Mouse (Mus musculus) kidney, adult 18-20 months (tissue): ENCODE measurements around the gene Polr3e.
"Not testable (repeated sequence)": the region's sequence is repeated elsewhere in the genome, so short reads cannot be mapped to it uniquely, and the experiment has no call there.

Source experiments
- DNase-seq: peaks from one replicate; pipeline ENCODE4 v3.0.0; 2021

The Polr3e gene

DNA sequence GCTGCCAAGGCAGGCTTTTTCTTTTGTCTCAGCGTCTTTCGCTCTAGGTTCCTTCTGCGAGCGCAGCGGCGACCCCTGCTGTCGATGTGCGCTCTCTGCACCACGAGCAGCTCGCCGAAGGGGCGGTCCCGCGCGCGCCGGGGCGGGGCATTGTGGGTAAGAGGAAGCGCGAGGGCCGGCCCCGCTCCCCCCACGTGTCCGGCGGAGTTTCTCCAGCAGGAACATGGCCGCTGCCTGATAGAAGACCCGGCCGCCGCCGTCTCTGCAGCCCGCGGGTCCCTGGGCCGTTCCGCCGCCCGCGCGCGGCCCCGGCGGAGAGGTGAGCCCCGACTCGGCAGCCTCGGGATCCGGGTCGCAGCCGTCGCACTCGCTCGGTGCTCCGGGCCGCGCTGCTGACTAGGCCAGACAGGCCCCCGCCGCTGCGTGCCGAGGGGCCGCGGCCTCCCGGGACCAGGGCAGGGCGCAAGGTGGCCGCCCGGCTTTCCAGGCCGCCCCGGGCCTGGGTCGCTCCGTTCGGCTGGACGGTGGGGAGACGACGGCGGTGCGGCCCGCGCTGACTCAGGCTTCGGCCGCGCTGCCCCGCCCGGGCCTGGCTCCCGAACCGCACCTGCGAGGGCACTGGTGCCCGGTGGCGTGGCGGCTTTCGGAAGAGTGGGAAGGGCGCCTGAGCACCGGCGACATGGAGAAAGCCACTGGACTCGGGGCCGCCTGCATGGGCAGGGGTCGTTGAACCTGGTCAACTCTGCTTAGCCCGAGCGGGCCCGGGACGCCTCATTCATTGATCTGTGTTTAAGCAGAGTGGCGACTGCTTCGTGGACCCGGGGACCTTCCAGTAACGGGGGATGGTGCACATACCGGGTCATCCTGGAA lies at the start of gene Polr3e:
Gene Polr3e (plus strand): TSS at position 153 of the 870 bp plus-strand sequence.
- DNase-seq, result peak; percentile 100

DNA sequence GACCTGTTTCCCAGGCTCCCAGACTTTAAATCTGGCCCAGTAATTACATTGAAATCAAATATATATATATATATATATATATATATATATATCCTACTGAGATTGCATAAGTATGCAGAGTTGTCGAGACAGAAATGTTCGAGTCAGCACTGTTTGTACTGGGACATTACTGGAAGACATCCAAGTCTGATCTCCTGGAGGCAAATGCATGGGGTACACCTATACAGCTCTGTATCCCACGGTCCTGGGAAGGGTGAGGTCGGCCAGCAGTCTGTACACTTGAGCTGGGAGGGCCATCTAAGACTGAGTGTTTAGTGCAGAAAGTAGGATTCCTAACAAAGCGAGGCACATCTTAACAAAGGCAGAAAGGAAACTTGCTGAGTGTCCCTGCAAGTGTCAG lies 47.7 kb upstream of the Polr3e start:
- no peak for DNase-seq

GRCm38 (mm10) chr7:120870431-120871008 lies 47.0 kb upstream of the Polr3e start:
- DNase-seq, result no peak

DNA sequence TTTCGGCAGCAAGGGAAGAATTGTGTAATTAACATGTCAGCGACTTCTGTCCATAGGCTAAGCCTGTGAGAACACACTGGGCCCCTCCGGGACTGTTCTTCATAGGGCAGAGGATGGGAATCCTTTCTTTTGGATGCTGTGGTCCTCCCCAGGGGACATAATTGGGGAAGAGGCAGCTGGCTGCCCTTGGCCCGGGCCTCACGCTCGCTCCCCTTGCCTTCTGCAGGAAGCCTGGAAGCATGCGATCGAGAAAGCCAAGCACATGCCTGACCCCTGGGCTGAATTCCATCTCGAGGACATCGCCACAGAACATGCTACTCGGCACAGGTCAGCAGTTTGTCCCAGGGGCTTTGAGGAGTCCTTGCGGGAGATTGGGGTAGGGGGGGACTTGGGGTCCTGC lies 44.5 kb upstream of the Polr3e start:
- peak; percentile 9 for DNase-seq

DNA sequence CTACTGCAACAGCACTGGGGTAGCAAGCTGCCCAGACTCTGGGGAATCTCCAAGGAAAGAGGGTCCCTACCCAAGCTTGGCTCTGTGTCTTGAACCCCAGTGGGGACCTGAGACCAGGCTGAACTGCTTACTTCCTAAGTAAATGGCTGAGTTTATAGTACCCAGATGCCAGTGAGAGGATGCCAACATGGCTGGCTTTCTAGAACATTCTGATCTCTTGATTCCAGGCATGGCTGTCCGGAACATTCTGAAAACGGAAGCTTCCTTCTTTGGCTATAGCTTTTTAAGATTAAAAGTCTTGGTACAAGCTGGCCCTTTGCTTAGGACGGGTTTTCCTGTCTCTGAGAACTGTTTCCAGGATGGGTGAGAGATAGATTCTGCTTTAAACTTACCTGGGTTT lies 43.5 kb upstream of the Polr3e start:
- no peak for DNase-seq

DNA sequence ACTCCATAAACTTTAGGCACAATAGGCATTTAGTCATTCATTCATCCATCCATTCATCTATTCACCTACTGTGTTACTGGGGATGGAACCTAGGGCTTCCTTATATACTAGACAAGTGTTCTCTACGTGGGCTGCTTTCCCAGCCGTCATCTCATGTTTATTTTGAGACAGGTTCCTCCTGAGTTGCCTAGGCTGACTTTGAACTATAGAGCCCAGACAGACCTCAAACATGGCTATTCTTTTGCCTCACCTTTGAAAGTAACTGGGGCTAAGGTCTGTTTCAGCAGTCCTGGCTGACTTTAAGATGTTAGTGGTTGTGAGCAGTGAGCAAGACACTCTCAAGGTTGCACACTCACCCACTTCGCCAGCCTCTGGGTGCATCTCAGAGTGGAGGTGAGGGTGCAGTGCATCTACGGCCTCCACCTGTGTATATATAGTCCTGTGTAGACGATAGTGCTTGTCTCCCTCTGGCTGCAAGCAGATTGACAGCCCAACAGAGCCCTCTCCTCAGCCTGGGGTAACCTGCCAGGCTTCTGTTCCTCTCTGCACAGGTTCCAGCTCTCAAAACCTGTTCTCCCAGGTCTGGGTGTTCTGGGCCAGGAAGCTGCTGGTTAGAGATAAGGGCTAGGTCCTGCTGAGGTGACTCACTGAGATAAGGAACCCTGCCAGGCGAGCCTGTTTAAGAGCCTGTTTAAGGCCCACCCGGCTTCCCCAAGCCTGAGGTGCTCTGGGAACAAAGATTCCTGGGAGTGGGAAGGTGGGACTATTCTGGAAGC lies 42.6 kb upstream of the Polr3e start:
- no peak for DNase-seq

DNA sequence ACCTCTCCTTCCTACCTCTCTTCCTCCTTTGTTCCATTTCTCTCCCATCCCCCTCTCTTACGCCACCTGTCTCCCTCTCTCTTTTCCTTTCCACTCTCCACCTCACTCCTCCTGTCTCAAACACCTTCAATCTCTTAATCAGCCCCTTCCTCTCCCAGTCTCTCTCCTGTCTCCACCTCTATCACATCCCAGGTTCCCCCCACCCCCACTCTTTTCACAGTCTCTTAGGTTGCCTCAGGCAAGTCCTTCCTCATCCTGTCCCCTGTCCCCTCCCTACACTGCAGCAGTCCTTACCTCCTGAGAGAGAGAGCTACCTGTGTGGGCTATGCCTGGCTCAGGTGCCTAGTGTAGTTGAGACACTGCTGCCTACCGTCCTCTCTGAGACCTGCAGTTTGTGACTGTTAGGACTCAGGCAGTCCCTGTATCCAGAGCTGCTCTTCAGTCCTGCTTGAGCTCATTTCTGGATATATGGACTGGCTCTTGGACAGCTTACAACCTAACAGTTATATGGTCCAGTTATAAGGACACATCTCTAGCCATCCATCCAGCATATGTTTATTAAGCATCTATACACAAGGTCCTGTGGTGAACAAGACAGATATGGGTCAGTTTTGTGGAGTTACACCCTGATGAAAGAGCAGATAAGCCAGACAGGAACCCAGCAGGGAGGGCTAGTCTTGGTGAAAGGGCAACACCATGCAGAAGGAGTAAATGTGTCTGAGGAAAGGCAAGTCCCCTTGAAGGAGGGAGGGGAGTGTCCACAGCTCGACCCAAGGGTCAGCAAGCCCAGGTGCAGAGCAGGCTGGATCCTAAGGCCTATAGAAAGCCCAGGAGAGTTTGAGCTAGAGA lies 41.8 kb upstream of the Polr3e start:
- DNase-seq, result no peak

DNA sequence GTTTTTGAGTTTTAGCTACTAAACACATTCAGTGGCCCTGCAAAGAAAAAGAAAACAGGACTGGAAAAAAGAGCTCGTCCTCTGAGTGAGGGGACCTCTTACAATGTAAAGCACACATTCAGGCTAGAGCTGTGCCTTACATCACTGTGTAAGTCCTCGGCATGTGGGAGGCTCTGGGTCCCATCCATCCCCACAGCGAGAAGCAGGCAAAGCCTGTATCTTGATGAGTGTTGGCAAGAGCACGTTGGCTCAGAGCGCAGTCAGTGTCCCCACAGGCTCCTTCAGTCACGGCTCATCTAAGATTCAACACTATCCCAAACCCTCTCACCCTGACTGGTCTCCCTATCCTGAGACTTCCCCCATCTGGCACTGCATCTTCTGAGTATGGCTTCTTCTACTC lies 39.3 kb upstream of the Polr3e start:
- DNase-seq, result no peak

- no peak for DNase-seq
Measured at GRCm38 (mm10) chr7:120879972-120880371, 37.6 kb upstream of the Polr3e start.

GRCm38 (mm10) chr7:120880770-120881169 lies 36.8 kb upstream of the Polr3e start:
- no peak for DNase-seq

DNA sequence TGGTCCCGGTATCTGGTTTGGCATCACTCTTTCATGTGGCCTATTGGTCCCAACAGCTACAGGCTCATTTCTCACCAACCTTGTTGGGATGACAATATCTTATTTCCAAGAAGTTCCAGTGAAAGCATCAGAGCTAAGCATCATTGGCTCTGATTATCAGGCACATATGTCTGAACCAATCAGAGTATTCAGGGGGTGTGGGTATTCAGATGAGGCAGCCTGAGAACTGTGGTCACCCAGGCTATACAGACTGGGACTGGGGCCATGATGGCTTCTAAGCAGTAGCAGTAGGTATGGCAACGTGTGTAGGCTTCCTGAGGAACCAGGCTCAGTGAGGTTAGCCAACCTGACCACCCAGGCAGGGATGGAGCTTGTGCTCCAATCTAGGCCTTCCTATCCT lies 36.1 kb upstream of the Polr3e start:
- no peak for DNase-seq

GRCm38 (mm10) chr7:120882674-120883073 lies 34.9 kb upstream of the Polr3e start:
- no peak for DNase-seq

DNA sequence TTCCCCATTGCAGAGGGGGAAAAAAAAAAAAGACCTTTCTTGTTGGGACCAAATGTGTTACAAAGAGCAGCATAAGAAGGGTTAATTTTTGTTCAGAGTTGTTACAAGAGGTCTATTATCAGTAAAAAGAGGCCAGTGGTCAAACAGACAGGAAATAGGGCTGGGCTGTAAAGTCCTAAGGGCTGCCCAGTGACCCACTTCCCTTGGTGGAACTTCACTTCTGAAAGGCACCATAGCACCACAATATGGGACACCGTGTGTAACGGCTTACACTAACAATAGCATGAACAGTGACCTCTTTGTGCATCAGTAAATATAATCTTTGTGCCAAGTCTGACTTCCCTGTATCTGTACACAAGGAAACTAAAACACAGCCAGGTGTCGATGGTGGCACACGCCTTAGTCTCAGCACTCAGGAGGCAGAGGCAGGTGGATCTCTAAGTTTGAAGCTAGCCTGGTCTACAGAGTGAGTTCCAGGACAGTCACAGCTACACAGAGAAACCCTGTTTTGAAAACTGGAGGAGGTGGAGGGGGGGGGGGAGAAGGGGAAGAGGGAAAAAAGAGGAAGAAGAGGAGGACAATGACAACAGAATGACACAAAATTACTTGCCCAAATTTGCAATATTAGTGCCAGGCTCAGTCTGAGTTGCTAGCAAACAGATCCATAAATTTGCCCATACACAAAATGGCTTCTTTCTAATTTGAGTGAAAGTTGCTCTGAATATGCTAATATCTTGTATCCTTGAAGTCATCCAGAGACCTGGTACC lies 33.8 kb upstream of the Polr3e start:
- DNase-seq, result no peak

- DNase-seq, result no peak
Measured at GRCm38 (mm10) chr7:120884746-120885145, 32.8 kb upstream of the Polr3e start.

DNA sequence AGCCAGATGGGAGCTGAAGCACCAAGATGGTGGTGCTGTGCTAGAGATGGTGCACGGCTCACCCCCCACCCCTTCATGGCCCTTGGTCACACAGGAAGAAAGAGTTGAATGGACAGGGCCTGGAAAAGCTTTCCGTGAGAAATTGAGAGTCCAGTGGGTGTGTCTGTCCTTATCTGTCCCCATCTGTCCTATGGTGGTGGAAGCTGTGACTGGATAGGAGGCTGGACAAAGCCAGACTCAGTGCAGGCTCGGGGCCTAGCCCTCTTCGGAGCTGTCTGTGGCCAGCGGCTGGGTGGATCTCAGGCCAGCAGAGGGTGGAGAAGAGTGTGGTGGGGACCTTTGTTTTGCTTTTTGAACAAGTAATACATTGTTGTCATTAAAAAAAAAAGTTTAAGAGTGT lies 24.4 kb upstream of the Polr3e start:
- no peak for DNase-seq

DNA sequence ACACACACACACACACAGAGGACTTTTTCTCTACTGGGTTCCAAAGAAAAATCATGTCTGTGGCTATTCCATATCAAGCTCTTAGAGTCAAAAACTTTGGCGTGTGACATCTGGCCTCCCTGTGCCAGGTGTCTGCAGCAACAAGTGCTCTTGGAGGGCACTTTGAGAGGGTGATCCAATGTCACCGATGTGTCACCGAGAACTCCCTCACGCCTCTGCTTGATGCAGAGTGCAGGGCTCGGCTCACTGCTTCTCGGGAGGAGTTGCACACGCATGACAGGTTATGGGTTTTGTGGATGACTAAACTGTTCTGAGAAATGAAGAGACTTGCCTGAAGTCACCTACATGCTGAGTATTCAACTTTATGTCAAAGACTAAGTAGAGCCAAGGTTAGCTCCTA lies 20.5 kb upstream of the Polr3e start:
- no peak for DNase-seq

DNA sequence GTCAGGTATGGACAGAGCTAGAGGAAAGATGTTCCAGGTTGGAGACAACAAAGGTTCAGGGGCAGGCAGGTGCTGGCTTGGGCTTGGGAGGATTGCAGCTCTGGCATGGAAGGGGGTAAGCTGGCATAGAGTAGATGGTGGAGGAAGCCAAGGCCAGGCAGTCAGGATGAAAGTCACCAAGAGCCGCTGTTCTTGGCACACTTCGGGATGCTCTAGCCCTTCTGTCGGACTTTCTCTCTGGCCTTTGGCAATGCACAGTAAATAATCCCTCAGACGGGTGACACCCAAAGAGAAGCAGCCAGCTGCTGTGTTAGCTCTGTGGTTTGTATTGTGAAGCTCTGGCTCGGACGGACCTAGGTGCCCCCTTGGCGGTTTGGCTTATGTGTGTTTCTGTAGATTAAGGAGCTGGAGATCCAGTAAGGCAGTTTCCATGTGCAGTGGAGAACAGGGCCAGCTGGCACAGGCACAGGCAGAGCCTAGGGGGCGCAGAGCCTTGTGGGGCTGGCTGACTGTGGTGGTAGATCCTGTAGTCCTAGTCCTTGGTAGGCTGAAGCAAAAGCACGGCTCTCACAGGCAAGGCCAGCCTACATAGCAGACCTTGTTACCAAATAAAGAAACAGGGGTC lies 19.7 kb upstream of the Polr3e start:
- no peak for DNase-seq

DNA sequence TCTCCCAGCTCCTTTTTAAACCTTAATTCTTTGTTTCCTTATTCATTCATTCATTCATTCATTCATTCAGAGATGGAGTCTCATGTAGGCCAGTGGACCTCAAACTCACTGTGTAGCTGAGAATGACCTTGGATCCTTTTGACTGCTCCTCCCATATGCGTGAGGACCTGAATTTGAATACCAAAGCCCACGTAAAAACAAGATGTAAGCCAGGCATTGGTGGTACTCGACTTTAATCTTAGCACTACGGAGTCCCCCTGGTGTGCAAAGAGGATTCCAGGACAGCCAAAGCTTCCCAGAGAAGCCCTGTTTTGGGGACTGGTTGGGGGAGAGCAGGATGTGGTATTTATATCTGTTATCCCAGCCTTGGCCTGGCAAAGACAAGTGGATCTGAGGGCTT lies 17.4 kb upstream of the Polr3e start:
- no peak for DNase-seq

GRCm38 (mm10) chr7:120901701-120902100 lies 15.8 kb upstream of the Polr3e start:
- no peak for DNase-seq

GRCm38 (mm10) chr7:120902931-120903330 lies 14.6 kb upstream of the Polr3e start:
- no peak for DNase-seq

GRCm38 (mm10) chr7:120910172-120910571 lies 7.4 kb upstream of the Polr3e start:
- DNase-seq, result not testable (repeated sequence)

DNA sequence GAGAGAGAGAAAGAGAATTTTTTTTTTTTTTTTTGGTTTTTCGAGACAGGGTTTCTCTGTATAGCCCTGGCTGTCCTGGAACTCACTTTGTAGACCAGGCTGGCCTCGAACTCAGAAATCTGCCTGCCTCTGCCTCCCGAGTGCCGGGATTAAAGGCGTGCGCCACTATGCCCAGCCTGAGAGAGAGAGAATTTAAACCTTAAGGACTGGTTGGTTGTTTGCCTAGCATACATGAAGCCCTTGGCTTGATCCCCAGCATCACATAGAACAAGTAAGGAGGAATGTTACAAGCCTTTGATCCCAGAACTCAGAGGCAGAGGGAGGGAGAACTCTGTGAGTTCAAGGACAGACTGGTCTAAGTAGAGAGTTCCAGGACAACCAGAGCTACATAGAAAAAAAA lies 6.3 kb upstream of the Polr3e start:
- not testable (repeated sequence) for DNase-seq
